Mouse (Mus musculus) forelimb bud, embryonic 11.5 days (tissue): ENCODE data around the gene Ptprd.

Source experiments
- DNase-seq: peaks from one replicate; pipeline ENCODE4 v3.0.0-alpha.2; 2012; ENCODE audit warnings: low read depth, low spot score

The Ptprd gene

GRCm38 (mm10) chr4:75962916-75963315, 2248.8 kb downstream of the Ptprd start:
- no peak for DNase-seq

GRCm38 (mm10) chr4:75961865-75962264, 2249.9 kb downstream of the Ptprd start:
- no peak for DNase-seq

- DNase-seq = no peak
Observed at GRCm38 (mm10) chr4:75953349-75954060, 2258.3 kb downstream of the Ptprd start.

DNA sequence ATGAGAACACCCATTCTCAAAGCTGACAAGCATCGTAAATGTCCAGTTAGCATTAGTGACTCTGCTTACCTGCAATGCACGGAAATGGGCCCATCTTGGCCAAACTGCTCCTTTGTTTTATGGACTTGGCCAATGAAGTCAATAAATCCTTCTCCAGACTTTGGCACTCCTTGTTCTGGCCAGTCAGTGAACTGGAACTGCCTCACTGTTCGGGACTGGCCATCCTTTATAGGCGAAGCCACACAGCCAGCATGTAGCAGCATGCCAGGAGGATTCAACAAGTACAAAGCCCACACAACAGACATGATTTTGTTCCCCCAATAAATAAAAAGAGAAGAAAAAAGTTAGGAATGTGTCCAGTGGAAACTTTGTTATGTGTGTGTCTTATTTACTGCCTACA, 2261.2 kb downstream of the Ptprd start:
- no peak for DNase-seq

DNA sequence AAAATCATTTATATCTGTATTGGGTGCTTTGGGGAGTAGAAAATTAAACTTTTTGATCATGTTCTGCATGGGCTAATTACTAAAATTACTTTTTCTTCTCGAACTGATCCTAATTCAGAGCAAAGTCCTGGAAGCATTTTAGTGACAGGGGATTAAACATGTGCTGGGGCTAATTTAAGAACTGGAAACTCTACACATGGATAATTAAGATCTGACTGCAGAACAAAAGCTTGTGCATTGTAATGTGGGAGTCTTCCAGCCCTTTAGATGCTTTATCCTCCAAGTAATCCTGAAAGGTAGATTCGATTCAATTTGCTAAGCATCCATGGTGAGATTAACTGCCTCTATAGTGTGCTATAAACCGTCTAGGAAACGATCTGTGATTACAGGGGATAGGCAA, 2316.9 kb downstream of the Ptprd start:
- DNase-seq = no peak
